Comparison of ENCODE assay signal across 8 mouse cellular contexts in genomic region chr19:60144336-60144989, GRCm38 (mm10).
DNase-seq lines count a peak whose midpoint lies in the region; ATAC-seq lines count a peak whose summit lies in the region.

No protein-coding gene starts in this region.

- WGBS in intestine, embryonic 15.5 days: 7% methylated on average over 20 of the region's 20 CpGs

- no peak overlapping the region for H3K27ac ChIP-seq in intestine, embryonic 15.5 days

- no peaks in the 10 kb centered on the region for H3K36me3 ChIP-seq in intestine, embryonic 15.5 days

- peaks cover 15% of the 10 kb centered on the region; the same call in 1 of the 2 replicates for H3K27me3 ChIP-seq in intestine, embryonic 15.5 days (replicated peaks)

- H3K4me1 ChIP-seq in intestine, embryonic 15.5 days (replicated peaks): no peaks in the 10 kb centered on the region

- H3K9ac ChIP-seq in intestine, embryonic 15.5 days: no peak overlapping the region

- no peaks in the 10 kb centered on the region for H3K9me3 ChIP-seq in intestine, embryonic 15.5 days

- peak; percentile 71 for ATAC-seq in intestine, embryonic 15.5 days

- H3K4me3 ChIP-seq in intestine, embryonic 15.5 days (replicated peaks): 0 out of 2 replicates have a peak overlapping the region, but pooled peaks have one; percentile 6

- peak overlapping the region; percentile 48 for H3K4me2 ChIP-seq in intestine, embryonic 15.5 days (replicated peaks)

- peak; percentile 87 for DNase-seq in adrenal gland, postnatal 10 days
- DNase-seq in embryo, embryonic 9.5 days (ENCODE audit: extremely low spot score): peak; percentile 86
- DNase-seq in gastrocnemius, postnatal 4 days (ENCODE audit: low spot score in 2 of 2): peak; percentile 46 to 82
- DNase-seq in left cerebral cortex, postnatal 14 days (ENCODE audit: low spot score in 2 of 2): peak; percentile 78 to 85
- peak; percentile 92 for DNase-seq in mesoderm, embryonic 11.5 days (ENCODE audit: low read depth, low spot score)
- peak; percentile 49 to 52 for DNase-seq in right cerebral cortex, postnatal 36 days (ENCODE audit: low spot score in 2 of 2)
- peak; percentile 67 to 84 for DNase-seq in urinary bladder, postnatal 4 days (ENCODE audit: low spot score in 2 of 2)

- intact Hi-C loops in left cerebral cortex, postnatal 14 days (cut with DNase I): loop anchor here (2.0 to 10.0 kb wide), 5 partner anchors 170 to 730 kb away; partner anchors contain the start of gene Rab11fip2
